Mouse (Mus musculus): Measurements from ENCODE around the gene Dbnl. TPM values are rescaled to one million over a fixed set of nuclear protein-coding genes. Genes with fewer than 3 reads are reported as not detected.

Dbnl gene
- 93.7 and 113 TPM in 2 replicates for polyA plus RNA-seq (2014; fragmentation: Nextera tagmentation; extraction: Ambion mirVana)

DNA sequence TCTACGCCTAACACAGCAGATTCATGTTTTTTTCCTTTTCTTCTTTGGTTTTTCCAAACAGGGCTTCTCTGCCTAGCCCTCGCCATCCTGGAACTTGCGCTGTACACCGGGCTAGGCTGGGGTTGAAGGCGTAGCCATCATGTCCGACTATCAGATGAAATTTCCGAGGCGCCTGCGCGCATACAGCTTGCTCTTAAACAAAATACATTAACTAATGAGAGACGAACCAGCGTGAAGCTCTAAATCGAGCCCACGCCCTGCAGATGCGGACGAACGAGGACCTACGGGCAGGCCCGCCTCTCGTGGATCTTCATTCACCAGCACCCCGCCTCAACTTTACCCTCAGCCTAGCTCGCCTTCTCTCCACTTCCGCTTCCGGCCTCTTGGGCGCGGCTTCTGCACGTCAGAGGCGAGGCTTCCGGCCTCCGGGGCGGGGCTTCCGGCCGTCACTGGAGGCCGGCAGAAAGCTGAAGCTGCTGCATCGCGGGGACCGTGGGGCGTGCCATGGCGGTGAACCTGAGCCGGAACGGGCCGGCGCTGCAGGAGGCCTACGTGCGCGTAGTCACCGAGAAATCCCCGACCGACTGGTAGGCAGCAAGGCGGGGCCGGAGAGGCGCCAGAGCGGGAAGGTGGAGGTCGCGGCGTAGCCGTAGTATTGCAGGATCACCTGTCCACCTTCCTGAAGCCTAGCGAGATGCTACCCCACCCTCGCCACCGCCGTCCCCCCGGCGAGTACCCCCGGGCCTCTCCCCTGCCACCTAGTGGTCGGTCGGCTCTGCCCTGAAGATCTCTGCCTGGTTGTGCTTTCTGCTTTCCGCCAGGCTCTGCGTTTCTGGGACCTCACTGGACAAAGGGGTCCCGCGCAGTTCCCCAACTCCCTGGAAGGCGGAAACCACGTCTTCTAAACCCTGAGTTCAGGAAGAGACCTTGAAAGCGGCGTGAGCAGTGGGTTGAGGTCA lies at the start of gene Dbnl:
Dbnl (plus strand) TSS at position 433 of the 959 bp plus-strand sequence.
- H3K4me1 ChIP-seq (ENCODE audit: control insufficient read depth, insufficient read depth, low read length) = peaks cover 14% of the 10 kb centered on the region
- no peaks in the 10 kb centered on the region for H3K27me3 ChIP-seq (ENCODE audit: control insufficient read depth, insufficient read depth, low read length)
- peaks cover 23% of the 10 kb centered on the region for H3K36me3 ChIP-seq (ENCODE audit: control insufficient read depth, insufficient read depth, low read length)
- peak within 1 kb of the TSS; percentile 73 for H3K4me2 ChIP-seq (replicated peaks; ENCODE audit: low read depth, low read length)
- H3K27ac ChIP-seq (ENCODE audit: low read depth, low read length) = peak within 1 kb of the TSS; percentile 79
- ATAC-seq (ENCODE audit: low FRiP score, low TSS enrichment) = peak; percentile 96
- H3K9me3 ChIP-seq (ENCODE audit: control insufficient read depth, low read length) = no peaks in the 10 kb centered on the region
- H3K9ac ChIP-seq (ENCODE audit: low read depth, low read length) = peak within 1 kb of the TSS; percentile 67
- peak within 1 kb of the TSS; percentile 58 for H3K4me3 ChIP-seq (ENCODE audit: low read length)
- WGBS = under 1% methylated on average over 74 of the region's 74 CpGs

- Histone ChIP-seq H3K4me3 (ENCODE audit: low read length) (no peak overlapping the region), H3K4me2 (replicated peaks; ENCODE audit: low read depth, low read length) (no peak overlapping the region), H3K27me3 (ENCODE audit: control insufficient read depth, insufficient read depth, low read length) (no peaks in the 10 kb centered on the region), H3K9me3 (ENCODE audit: control insufficient read depth, low read length) (no peaks in the 10 kb centered on the region), H3K9ac (ENCODE audit: low read depth, low read length) (no peak overlapping the region), H3K27ac (ENCODE audit: low read depth, low read length) (no peak overlapping the region), H3K36me3 (ENCODE audit: control insufficient read depth, insufficient read depth, low read length) (no peaks in the 10 kb centered on the region), H3K4me1 (ENCODE audit: control insufficient read depth, insufficient read depth, low read length) (peaks cover 3% of the 10 kb centered on the region; the same call in 1 of the 2 replicates)
- no peak for ATAC-seq (ENCODE audit: low FRiP score, low TSS enrichment)
- 82% methylated on average over 5 of the region's 5 CpGs for WGBS
Measured at GRCm38 (mm10) chr11:5738888-5739632, 49.2 kb upstream of the Dbnl start.

DNA sequence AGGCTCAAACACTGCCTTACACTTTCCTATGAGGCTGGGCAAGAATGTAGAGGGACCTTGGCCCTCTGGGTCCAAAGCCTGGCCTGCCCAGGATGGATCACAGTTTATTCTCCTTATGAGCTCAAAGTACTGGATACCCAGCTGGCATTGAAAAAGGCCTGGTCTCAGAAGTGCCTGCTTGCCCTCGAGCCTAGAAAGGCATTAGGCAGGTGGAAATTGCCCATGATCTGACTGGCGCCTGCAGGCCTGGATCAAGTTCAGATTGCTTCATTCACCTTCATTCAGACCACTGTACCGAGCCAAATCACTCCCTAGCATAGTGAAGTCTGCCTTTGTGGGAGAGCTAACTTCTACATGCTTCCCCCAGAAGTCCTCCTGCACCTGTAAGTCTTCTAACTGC lies 48.4 kb upstream of the Dbnl start:
- H3K9me3 ChIP-seq (ENCODE audit: control insufficient read depth, low read length) = no peaks in the 10 kb centered on the region
- H3K9ac ChIP-seq (ENCODE audit: low read depth, low read length) = 0 out of 2 replicates have a peak overlapping the region, but pooled peaks have one; percentile 18
- WGBS = 73% methylated on average over 3 of the region's 3 CpGs
- no peaks in the 10 kb centered on the region for H3K36me3 ChIP-seq (ENCODE audit: control insufficient read depth, insufficient read depth, low read length)
- no peak for ATAC-seq (ENCODE audit: low FRiP score, low TSS enrichment)
- H3K27ac ChIP-seq (ENCODE audit: low read depth, low read length) = no peak overlapping the region
- peaks cover 3% of the 10 kb centered on the region; the same call in 1 of the 2 replicates for H3K4me1 ChIP-seq (ENCODE audit: control insufficient read depth, insufficient read depth, low read length)
- H3K4me2 ChIP-seq (replicated peaks; ENCODE audit: low read depth, low read length) = peak overlapping the region; percentile 94; the same call in 1 of the 2 replicates
- no peak overlapping the region for H3K4me3 ChIP-seq (ENCODE audit: low read length)
- no peaks in the 10 kb centered on the region for H3K27me3 ChIP-seq (ENCODE audit: control insufficient read depth, insufficient read depth, low read length)

DNA sequence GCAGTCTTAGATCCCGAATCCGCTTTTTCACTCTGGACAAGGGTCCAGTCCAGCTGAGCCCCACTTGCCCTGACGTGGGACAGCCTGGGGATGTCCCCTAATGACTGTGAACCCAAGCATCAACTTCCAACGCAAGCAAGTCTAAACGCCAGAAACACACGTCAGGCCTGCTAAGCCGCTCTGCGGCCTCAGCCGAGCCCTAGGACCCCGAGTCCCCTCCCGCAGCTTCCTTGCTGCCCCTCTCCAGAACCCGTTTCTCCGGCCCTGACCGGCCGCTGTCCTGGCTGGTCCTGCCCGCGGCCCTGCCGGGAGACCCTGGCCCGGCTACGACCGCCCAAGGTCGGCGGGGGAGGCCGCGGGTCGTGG lies 47.7 kb upstream of the Dbnl start:
- H3K4me2 ChIP-seq (replicated peaks; ENCODE audit: low read depth, low read length) = peak overlapping the region; percentile 94
- no peaks in the 10 kb centered on the region for H3K36me3 ChIP-seq (ENCODE audit: control insufficient read depth, insufficient read depth, low read length)
- WGBS = 1% methylated on average over 26 of the region's 26 CpGs
- peak overlapping the region; percentile 82 for H3K27ac ChIP-seq (ENCODE audit: low read depth, low read length)
- H3K9ac ChIP-seq (ENCODE audit: low read depth, low read length) = peak overlapping the region; percentile 90
- H3K9me3 ChIP-seq (ENCODE audit: control insufficient read depth, low read length) = no peaks in the 10 kb centered on the region
- H3K27me3 ChIP-seq (ENCODE audit: control insufficient read depth, insufficient read depth, low read length) = no peaks in the 10 kb centered on the region
- H3K4me3 ChIP-seq (ENCODE audit: low read length) = peak overlapping the region; percentile 89
- ATAC-seq (ENCODE audit: low FRiP score, low TSS enrichment) = peak; percentile 59
- peaks cover 3% of the 10 kb centered on the region; the same call in 1 of the 2 replicates for H3K4me1 ChIP-seq (ENCODE audit: control insufficient read depth, insufficient read depth, low read length)

GRCm38 (mm10) chr11:5740965-5741627 lies 47.2 kb upstream of the Dbnl start:
- Histone ChIP-seq H3K4me2 (replicated peaks; ENCODE audit: low read depth, low read length) (peak overlapping the region; percentile 94), H3K4me1 (ENCODE audit: control insufficient read depth, insufficient read depth, low read length) (peaks cover 3% of the 10 kb centered on the region; the same call in 1 of the 2 replicates), H3K27me3 (ENCODE audit: control insufficient read depth, insufficient read depth, low read length) (no peaks in the 10 kb centered on the region), H3K27ac (ENCODE audit: low read depth, low read length) (peak overlapping the region; percentile 82), H3K4me3 (ENCODE audit: low read length) (peak overlapping the region; percentile 89), H3K9me3 (ENCODE audit: control insufficient read depth, low read length) (no peaks in the 10 kb centered on the region), H3K9ac (ENCODE audit: low read depth, low read length) (peak overlapping the region; percentile 90), H3K36me3 (ENCODE audit: control insufficient read depth, insufficient read depth, low read length) (no peaks in the 10 kb centered on the region)
- peak; percentile 91 for ATAC-seq (ENCODE audit: low FRiP score, low TSS enrichment)
- WGBS = 1% methylated on average over 48 of the region's 50 CpGs

DNA sequence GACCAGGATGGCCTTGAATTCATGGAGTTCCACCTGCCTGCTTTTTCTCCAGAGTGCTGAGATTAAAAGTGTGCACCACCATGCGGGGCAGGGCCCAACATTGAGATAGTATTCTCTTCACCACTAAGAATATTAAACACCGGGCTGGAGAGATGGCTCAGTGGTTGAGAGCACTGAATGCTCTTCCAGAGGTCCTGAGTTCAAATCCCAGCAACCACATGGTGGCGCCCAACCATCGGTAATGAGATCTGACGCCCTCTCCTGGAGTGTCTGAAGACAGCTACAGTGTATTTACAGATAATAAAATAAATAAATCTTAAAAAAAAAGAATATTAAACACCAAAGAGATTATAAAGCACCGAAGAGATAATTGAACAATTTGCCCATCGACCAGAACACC lies 46.2 kb upstream of the Dbnl start:
- no peak overlapping the region for H3K4me2 ChIP-seq (replicated peaks; ENCODE audit: low read depth, low read length)
- 80% methylated on average over 7 of the region's 7 CpGs for WGBS
- no peak overlapping the region for H3K4me3 ChIP-seq (ENCODE audit: low read length)
- no peak overlapping the region for H3K27ac ChIP-seq (ENCODE audit: low read depth, low read length)
- H3K27me3 ChIP-seq (ENCODE audit: control insufficient read depth, insufficient read depth, low read length) = no peaks in the 10 kb centered on the region
- no peak overlapping the region for H3K9ac ChIP-seq (ENCODE audit: low read depth, low read length)
- no peak for ATAC-seq (ENCODE audit: low FRiP score, low TSS enrichment)
- H3K36me3 ChIP-seq (ENCODE audit: control insufficient read depth, insufficient read depth, low read length) = no peaks in the 10 kb centered on the region
- H3K9me3 ChIP-seq (ENCODE audit: control insufficient read depth, low read length) = no peaks in the 10 kb centered on the region
- H3K4me1 ChIP-seq (ENCODE audit: control insufficient read depth, insufficient read depth, low read length) = peaks cover 3% of the 10 kb centered on the region; the same call in 1 of the 2 replicates

- no peak overlapping the region for H3K4me3 ChIP-seq (ENCODE audit: low read length)
- H3K27ac ChIP-seq (ENCODE audit: low read depth, low read length) = no peak overlapping the region
- H3K27me3 ChIP-seq (ENCODE audit: control insufficient read depth, insufficient read depth, low read length) = no peaks in the 10 kb centered on the region
- 84% methylated on average over 2 of the region's 2 CpGs for WGBS
- H3K4me2 ChIP-seq (replicated peaks; ENCODE audit: low read depth, low read length) = no peak overlapping the region
- peaks cover 3% of the 10 kb centered on the region; the same call in 1 of the 2 replicates for H3K4me1 ChIP-seq (ENCODE audit: control insufficient read depth, insufficient read depth, low read length)
- H3K36me3 ChIP-seq (ENCODE audit: control insufficient read depth, insufficient read depth, low read length) = no peaks in the 10 kb centered on the region
- H3K9ac ChIP-seq (ENCODE audit: low read depth, low read length) = no peak overlapping the region
- H3K9me3 ChIP-seq (ENCODE audit: control insufficient read depth, low read length) = no peaks in the 10 kb centered on the region
- no peak for ATAC-seq (ENCODE audit: low FRiP score, low TSS enrichment)
Measured at GRCm38 (mm10) chr11:5744951-5745350, 43.3 kb upstream of the Dbnl start.

GRCm38 (mm10) chr11:5753755-5754154 lies 34.5 kb upstream of the Dbnl start:
- peaks cover 7% of the 10 kb centered on the region for H3K9me3 ChIP-seq (ENCODE audit: control insufficient read depth, low read length)

More at GRCm38 (mm10) chr11:5753755-5754154, 34.5 kb upstream of the Dbnl start:
- H3K27me3 ChIP-seq (ENCODE audit: control insufficient read depth, insufficient read depth, low read length) = no peaks in the 10 kb centered on the region
- H3K27ac ChIP-seq (ENCODE audit: low read depth, low read length) = no peak overlapping the region
- H3K4me1 ChIP-seq (ENCODE audit: control insufficient read depth, insufficient read depth, low read length) = no peaks in the 10 kb centered on the region
- no peaks in the 10 kb centered on the region; the same call in 1 of the 2 replicates for H3K36me3 ChIP-seq (ENCODE audit: control insufficient read depth, insufficient read depth, low read length)
- no peak overlapping the region for H3K4me3 ChIP-seq (ENCODE audit: low read length)
- H3K4me2 ChIP-seq (replicated peaks; ENCODE audit: low read depth, low read length) = no peak overlapping the region
- H3K9ac ChIP-seq (ENCODE audit: low read depth, low read length) = no peak overlapping the region
- no peak for ATAC-seq (ENCODE audit: low FRiP score, low TSS enrichment)
- WGBS = 72% methylated on average over 2 of the region's 2 CpGs

All from kidney, embryonic 14.5 days (tissue).